Mouse (Mus musculus): Measurements from ENCODE around the gene Uba3. TPM values are rescaled to one million over a fixed set of nuclear protein-coding genes. Genes with fewer than 3 reads are reported as not detected.

Uba3 gene
- total RNA-seq, 2 experiments from 2014 or later = 75.9 to 78.9 TPM

GRCm38 (mm10) chr6:97210962-97211601 lies 5.6 kb upstream of the Uba3 start:
- no peak for DNase-seq
- intact Hi-C loops (cut with DNase I) = no loop called here

GRCm38 (mm10) chr6:97210191-97210961 lies 4.9 kb upstream of the Uba3 start, which contains the start of gene Arl6ip5:
Arl6ip5 (plus strand) TSS chr6:97210689.
- intact Hi-C loops (cut with DNase I) = no loop called here

GRCm38 (mm10) chr6:97209751-97210150 lies 4.3 kb upstream of the Uba3 start:
- DNase-seq = no peak
- intact Hi-C loops (cut with DNase I) = no loop called here

More at GRCm38 (mm10) chr6:97210191-97210961, 4.9 kb upstream of the Uba3 start, which contains the start of gene Arl6ip5:
- peak; percentile 86 for DNase-seq

GRCm38 (mm10) chr6:97209201-97209600 lies 3.8 kb upstream of the Uba3 start:
- DNase-seq = no peak
- intact Hi-C loops (cut with DNase I) = no loop called here

- no peak for DNase-seq
- intact Hi-C loops (cut with DNase I) = no loop called here
Observed at GRCm38 (mm10) chr6:97208406-97208805, 3.0 kb upstream of the Uba3 start.

GRCm38 (mm10) chr6:97207085-97207484 lies 1.6 kb upstream of the Uba3 start:
- intact Hi-C loops (cut with DNase I) = no loop called here
- no peak for DNase-seq

GRCm38 (mm10) chr6:97204952-97205351 lies 495 bp downstream of the Uba3 start:
- DNase-seq = peak; percentile 34
- intact Hi-C loops (cut with DNase I) = no loop called here

- intact Hi-C loops (cut with DNase I) = no loop called here
- no peak for DNase-seq
Observed at GRCm38 (mm10) chr6:97204252-97204869, 1.1 kb downstream of the Uba3 start.

- intact Hi-C loops (cut with DNase I) = no loop called here
- no peak for DNase-seq
Observed at GRCm38 (mm10) chr6:97202477-97202876, 3.0 kb downstream of the Uba3 start.

GRCm38 (mm10) chr6:97200437-97200836 lies 5.0 kb downstream of the Uba3 start:
- no peak for DNase-seq
- intact Hi-C loops (cut with DNase I) = no loop called here

- DNase-seq = no peak
- intact Hi-C loops (cut with DNase I) = no loop called here
Observed at GRCm38 (mm10) chr6:97179367-97179828, 26.0 kb downstream of the Uba3 start.

GRCm38 (mm10) chr6:97178491-97179366 lies 26.7 kb downstream of the Uba3 start, which contains the start of gene Tmf1:
Tmf1 (minus strand) TSS chr6:97179122.
- DNase-seq = peak; percentile 95
- intact Hi-C loops (cut with DNase I) = no loop called here

- intact Hi-C loops (cut with DNase I) = no loop called here
- no peak for DNase-seq
Observed at GRCm38 (mm10) chr6:97175716-97176115, 29.7 kb downstream of the Uba3 start.

GRCm38 (mm10) chr6:97150156-97150555 lies 55.3 kb downstream of the Uba3 start:
- no peak for DNase-seq
- intact Hi-C loops (cut with DNase I) = no loop called here

- no peak for DNase-seq
- intact Hi-C loops (cut with DNase I) = no loop called here
Observed at GRCm38 (mm10) chr6:97149721-97150120, 55.7 kb downstream of the Uba3 start.

GRCm38 (mm10) chr6:97148383-97149251 lies 56.8 kb downstream of the Uba3 start, which contains the start of gene Eogt:
Eogt (minus strand) TSS chr6:97149182.
- peak; percentile 51 for DNase-seq
- intact Hi-C loops (cut with DNase I) = no loop called here

- DNase-seq = peak; percentile 74
- intact Hi-C loops (cut with DNase I) = no loop called here
Observed at GRCm38 (mm10) chr6:97147755-97148382, 57.6 kb downstream of the Uba3 start.

- intact Hi-C loops (cut with DNase I) = no loop called here
- DNase-seq = peak; percentile 6
Observed at GRCm38 (mm10) chr6:97145156-97145555, 60.3 kb downstream of the Uba3 start.

- DNase-seq = no peak
- intact Hi-C loops (cut with DNase I) = no loop called here
Observed at GRCm38 (mm10) chr6:97144359-97144758, 61.1 kb downstream of the Uba3 start.

Data from left cerebral cortex, postnatal 4 days (tissue).